Mouse (Mus musculus): ENCODE data around the gene Slc25a42. TPM values are rescaled to one million over a fixed set of nuclear protein-coding genes. Genes with fewer than 3 reads are reported as not detected.
A peak's percentile ranks its signal among the peaks of the same experiment; 100 is the strongest.

Gene Slc25a42
- total and polyA plus RNA-seq, 3 experiments, result 0.63 to 3.0 (median 2.9) TPM

- Histone ChIP-seq H3K4me2 (ENCODE audit: insufficient read depth, low read depth, poor library complexity, severe bottlenecking) (no peak overlapping the region), H3K9ac (ENCODE audit: insufficient read depth, low read depth) (no peak overlapping the region), H3K9me3 (replicated peaks; ENCODE audit: low read length) (no peaks in the 10 kb centered on the region), H3K27me3 (replicated peaks) (no peaks in the 10 kb centered on the region), H3K36me3 (replicated peaks in 1 of 2; ENCODE audit: control insufficient read depth in 1 of 2, insufficient read depth in 1 of 2, low read length in 1 of 2) (peaks cover 64 to 77% of the 10 kb centered on the region in 2 experiments), H3K4me3 (replicated peaks in 1 of 3; ENCODE audit: low read depth in 2 of 3, low read length in 2 of 3, poor library complexity in 1 of 3) (no peak overlapping the region), H3K27ac (ENCODE audit: insufficient read depth, low read depth) (peak overlapping the region; percentile 19; the same call in 1 of the 2 replicates), H3K79me2 (replicated peaks; ENCODE audit: control insufficient read depth, extremely low read depth, insufficient read depth, poor library complexity, severe bottlenecking) (peaks cover 42% of the 10 kb centered on the region), H3K4me1 (ENCODE audit: control insufficient read depth in 1 of 2, insufficient read depth in 2 of 2) (peaks cover 49 to 95% of the 10 kb centered on the region in 2 experiments)
- dilution Hi-C loops (cut with MboI; ENCODE audit: extremely low pct_ligation_motif_present, extremely low pct_unique_long_range_greater_than_20kb, low sequenced_read_pairs), result no loop called here
- TF ChIP-seq JUND (conservative IDR thresholded peaks at IDR 0.05; ENCODE audit: low read depth, low read length) (no peak), PAX5 (IDR thresholded peaks at IDR 0.05; ENCODE audit: low read length) (no peak), EP300 (IDR thresholded peaks at IDR 0.05; ENCODE audit: low read length) (no peak), KAT2A (IDR thresholded peaks at IDR 0.05; ENCODE audit: insufficient replicate concordance, low read length) (no peak), MAFK (IDR thresholded peaks at IDR 0.05; ENCODE audit: insufficient replicate concordance, low read length) (no peak)
- in situ Hi-C loops (cut with MboI; ENCODE audit: low pct_ligation_motif_present, low pct_unique_long_range_greater_than_20kb, low sequenced_read_pairs), result no loop called here
- DNase-seq (ENCODE audit: extremely low read depth), result no peak
These were observed 48.8 kb downstream of the Slc25a42 start for GRCm38 (mm10) chr8:70163316-70163715.

- H3K79me2 ChIP-seq (replicated peaks; ENCODE audit: control insufficient read depth, extremely low read depth, insufficient read depth, poor library complexity, severe bottlenecking), result peaks cover 68% of the 10 kb centered on the region
- H3K36me3 ChIP-seq (replicated peaks in 1 of 2; ENCODE audit: control insufficient read depth in 1 of 2, insufficient read depth in 1 of 2, low read length in 1 of 2), result peaks cover 54 to 71% of the 10 kb centered on the region in 2 experiments
- DNase-seq (ENCODE audit: extremely low read depth), result peak; percentile 92
- in situ Hi-C loops (cut with MboI; ENCODE audit: low pct_ligation_motif_present, low pct_unique_long_range_greater_than_20kb, low sequenced_read_pairs), result no loop called here
- no peaks in the 10 kb centered on the region for H3K27me3 ChIP-seq (replicated peaks)
- dilution Hi-C loops (cut with MboI; ENCODE audit: extremely low pct_ligation_motif_present, extremely low pct_unique_long_range_greater_than_20kb, low sequenced_read_pairs), result no loop called here
- H3K4me2 ChIP-seq (ENCODE audit: insufficient read depth, low read depth, poor library complexity, severe bottlenecking), result peak overlapping the region; percentile 93
- peak overlapping the region; percentile 98 for H3K27ac ChIP-seq (ENCODE audit: insufficient read depth, low read depth)
- TF ChIP-seq BHLHE40 (IDR thresholded peaks at IDR 0.05; ENCODE audit: low read depth, low read length) (peak; percentile 99), RCOR1 (conservative IDR thresholded peaks at IDR 0.05; ENCODE audit: low read depth, low read length) (peak; percentile 93), TBP (conservative IDR thresholded peaks at IDR 0.05; ENCODE audit: low read depth, low read length) (peak; percentile 41; the same call in 1 of the 2 replicates), CHD1 (IDR thresholded peaks at IDR 0.05; ENCODE audit: low read depth, low read length) (no peak), UBTF (IDR thresholded peaks at IDR 0.05; ENCODE audit: low read depth, low read length) (no peak), CHD2 (IDR thresholded peaks at IDR 0.05; ENCODE audit: low read length) (peak; percentile 95), POLR2AphosphoS2 (IDR thresholded peaks at IDR 0.05; ENCODE audit: low read depth, low read length) (peak; percentile 92), JUN (IDR thresholded peaks at IDR 0.05; ENCODE audit: insufficient read depth, low read depth, low read length) (no peak), POLR2A (IDR thresholded peaks at IDR 0.05; ENCODE audit: low read depth, low read length) (peak; percentile 45; the same call in 1 of the 2 replicates), ETS1 (conservative IDR thresholded peaks at IDR 0.05; ENCODE audit: low read depth, low read length) (peak; percentile 97), MAZ (IDR thresholded peaks at IDR 0.05; ENCODE audit: low read depth, low read length) (peak; percentile 93), MXI1 (IDR thresholded peaks at IDR 0.05; ENCODE audit: low read depth, low read length) (peak; percentile 17; the same call in 1 of the 2 replicates), MYC (IDR thresholded peaks at IDR 0.05; ENCODE audit: low read depth, low read length) (peak; percentile 49; the same call in 1 of the 2 replicates), IRF4 (IDR thresholded peaks at IDR 0.05; ENCODE audit: low read depth, low read length) (peak; percentile 88), HCFC1 (IDR thresholded peaks at IDR 0.05; ENCODE audit: low read depth, low read length) (peak; percentile 46), EP300 (IDR thresholded peaks at IDR 0.05; ENCODE audit: low read length) (peak; percentile 91), SMC3 (IDR thresholded peaks at IDR 0.05; ENCODE audit: low read depth, low read length) (peak; percentile 15; the same call in 1 of the 2 replicates), ELF1 (IDR thresholded peaks at IDR 0.05; ENCODE audit: low read depth, low read length) (peak; percentile 64; the same call in 1 of the 2 replicates), MAFK (IDR thresholded peaks at IDR 0.05; ENCODE audit: insufficient replicate concordance, low read length) (peak; percentile 73; the same call in 1 of the 2 replicates), MAX (IDR thresholded peaks at IDR 0.05; ENCODE audit: low read length) (peak; percentile 48; the same call in 1 of the 2 replicates), ZMIZ1 (IDR thresholded peaks at IDR 0.05; ENCODE audit: low read depth, low read length) (no peak), SIN3A (IDR thresholded peaks at IDR 0.05; ENCODE audit: low read length) (peak; percentile 89), TCF12 (IDR thresholded peaks at IDR 0.05; ENCODE audit: low read depth, low read length) (peak; percentile 99), JUND (conservative IDR thresholded peaks at IDR 0.05; ENCODE audit: low read depth, low read length) (no peak), NELFE (IDR thresholded peaks at IDR 0.05; ENCODE audit: low read depth, low read length) (peak; percentile 56; the same call in 1 of the 2 replicates), USF2 (conservative IDR thresholded peaks at IDR 0.05; ENCODE audit: low read depth, low read length) (no peak), NRF1 (IDR thresholded peaks at IDR 0.05; ENCODE audit: low read depth, low read length) (peak; percentile 46; the same call in 1 of the 2 replicates), MEF2A (IDR thresholded peaks at IDR 0.05; ENCODE audit: borderline replicate concordance, low read depth, low read length) (peak; percentile 95)
- peak overlapping the region in 1 of 3 experiments; percentile 10 for H3K4me3 ChIP-seq (replicated peaks in 1 of 3; ENCODE audit: low read depth in 2 of 3, low read length in 2 of 3, poor library complexity in 1 of 3)
- H3K9me3 ChIP-seq (replicated peaks; ENCODE audit: low read length), result no peaks in the 10 kb centered on the region
- H3K9ac ChIP-seq (ENCODE audit: insufficient read depth, low read depth), result peak overlapping the region; percentile 38
- peaks cover 43 to 78% of the 10 kb centered on the region in 2 experiments for H3K4me1 ChIP-seq (ENCODE audit: control insufficient read depth in 1 of 2, insufficient read depth in 2 of 2)
These were observed 52.1 kb downstream of the Slc25a42 start for GRCm38 (mm10) chr8:70160015-70160414.

Data from CH12.LX (cell line).